Mouse (Mus musculus) heart, embryonic 15.5 days (tissue): ENCODE data around the gene Tmem186. TPM values are rescaled to one million over a fixed set of nuclear protein-coding genes. Genes with fewer than 3 reads are reported as not detected.

Source experiments
- ATAC-seq: fragments of 200-750 bp; cut with Nextera tagmentation; replicated peaks from 2 replicates; pipeline ENCODE4 v1.8.0; 2017; ENCODE audit warnings: low read depth, moderate TSS enrichment; ENCODE audit not compliant: insufficient number of reproducible peaks, insufficient read depth, low FRiP score
- H3K27ac ChIP-seq: fragments of 300-500 bp; sonication (generic); 2 replicates; pipeline ENCODE4 v1.5.1; 2015; ENCODE audit warnings: mild to moderate bottlenecking, inconsistent platforms
- H3K27me3 ChIP-seq: fragments of 300-500 bp; sonication (generic); 2 replicates; pipeline ENCODE4 v1.6.1; 2015; ENCODE audit warnings: inconsistent platforms
- H3K36me3 ChIP-seq: fragments of 300-500 bp; sonication (generic); 2 replicates; pipeline ENCODE4 v1.6.1; 2015; ENCODE audit warnings: mild to moderate bottlenecking, inconsistent platforms
- H3K4me1 ChIP-seq: fragments of 300-500 bp; sonication (generic); replicated peaks from 2 replicates; pipeline ENCODE4 v1.6.1; 2015; ENCODE audit warnings: inconsistent platforms
- H3K4me2 ChIP-seq: fragments of 300-500 bp; sonication (generic); 2 replicates; pipeline ENCODE4 v1.6.1; 2015; ENCODE audit warnings: inconsistent platforms, mild to moderate bottlenecking, moderate library complexity
- H3K4me3 ChIP-seq: fragments of 300-500 bp; sonication (generic); 2 replicates; pipeline ENCODE4 v1.5.1; 2015; ENCODE audit warnings: mild to moderate bottlenecking, inconsistent platforms
- H3K9ac ChIP-seq: fragments of 300-500 bp; sonication (generic); 2 replicates; pipeline ENCODE4 v1.6.1; 2015; ENCODE audit warnings: mild to moderate bottlenecking, inconsistent platforms
- H3K9me3 ChIP-seq: fragments of 300-500 bp; sonication (generic); replicated peaks from 2 replicates; pipeline ENCODE4 v1.6.1; 2016; ENCODE audit warnings: inconsistent platforms
- WGBS: fragments of 180-500 bp; shearing (Covaris S2); methylation state at CpG from one replicate; pipeline ENCODE4 v1.1.7; 2015; ENCODE audit warnings: mixed read lengths; 5-methylcytosine and 5-hydroxymethylcytosine counted together
- microRNA-seq: library from miRNA; unstranded; fragments of <30 nt; microRNA quantifications from one replicate; pipeline ENCODE4, GENCODE M21; 2016
- polyA plus RNA-seq: library from polyadenylated mRNA; unstranded; fragments of >200 nt; fragmentation: Nextera tagmentation; extraction: Ambion mirVana; gene quantifications from 2 replicates; pipeline ENCODE4 v1.2.1, GENCODE M21; 2015

Gene Tmem186
- polyA plus RNA-seq, 1 experiment from 2014 or later, result 14.9 TPM

DNA sequence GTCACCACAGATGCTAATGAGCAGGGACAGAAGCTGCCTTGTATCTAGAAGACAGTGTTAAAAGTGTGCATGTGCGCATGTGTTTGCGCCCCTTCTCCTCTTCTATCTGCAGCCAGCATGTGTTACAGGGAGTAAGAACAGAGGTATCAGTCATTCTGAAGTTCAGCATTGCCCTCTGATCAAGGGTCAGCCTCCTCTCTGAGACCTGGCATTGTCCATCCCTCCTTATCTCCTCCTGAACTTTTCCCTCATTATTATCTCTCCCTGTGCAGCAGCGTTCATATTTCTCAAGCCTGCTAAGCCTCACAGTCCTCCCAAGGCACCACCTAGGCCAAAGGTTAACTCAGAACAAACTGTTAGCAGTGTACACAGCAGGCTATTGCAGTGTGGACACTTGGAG is 33.7 kb downstream of the Tmem186 start:
- no peaks in the 10 kb centered on the region for H3K9me3 ChIP-seq
- ATAC-seq, result no peak
- H3K4me1 ChIP-seq, result no peaks in the 10 kb centered on the region
- no peak overlapping the region for H3K27ac ChIP-seq
- no peaks in the 10 kb centered on the region for H3K27me3 ChIP-seq
- no peak overlapping the region for H3K4me3 ChIP-seq
- peaks cover 8% of the 10 kb centered on the region; the same call in 1 of the 2 replicates for H3K36me3 ChIP-seq
- WGBS, result 57% methylated on average over 3 of the region's 3 CpGs
- no peak overlapping the region for H3K9ac ChIP-seq
- no peak overlapping the region for H3K4me2 ChIP-seq

DNA sequence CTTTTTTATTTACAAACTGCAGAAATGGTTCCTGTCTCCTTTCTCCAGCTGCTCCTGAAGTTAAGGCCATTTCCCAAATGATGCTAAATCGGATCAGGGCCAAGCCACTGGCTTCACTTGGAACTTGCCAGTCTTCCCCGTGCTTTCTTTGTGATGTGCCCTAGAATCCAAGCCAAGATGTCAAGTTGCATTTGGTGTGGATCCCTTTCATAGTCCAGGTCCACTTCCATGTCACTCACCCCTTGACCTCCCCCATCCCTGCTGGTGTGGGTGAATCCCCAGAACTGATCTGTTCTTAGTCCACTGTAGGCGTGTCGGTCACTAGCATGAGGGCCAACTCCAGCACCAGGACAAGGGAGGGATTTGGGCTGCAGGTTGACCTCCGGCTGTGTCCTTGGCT is 40.0 kb downstream of the Tmem186 start:
- Histone ChIP-seq H3K9ac (no peak overlapping the region), H3K27me3 (no peaks in the 10 kb centered on the region), H3K9me3 (no peaks in the 10 kb centered on the region), H3K27ac (no peak overlapping the region), H3K4me1 (no peaks in the 10 kb centered on the region), H3K4me3 (no peak overlapping the region), H3K36me3 (peaks cover 5% of the 10 kb centered on the region; the same call in 1 of the 2 replicates), H3K4me2 (no peak overlapping the region)
- 82% methylated on average over 5 of the region's 5 CpGs for WGBS
- no peak for ATAC-seq

DNA sequence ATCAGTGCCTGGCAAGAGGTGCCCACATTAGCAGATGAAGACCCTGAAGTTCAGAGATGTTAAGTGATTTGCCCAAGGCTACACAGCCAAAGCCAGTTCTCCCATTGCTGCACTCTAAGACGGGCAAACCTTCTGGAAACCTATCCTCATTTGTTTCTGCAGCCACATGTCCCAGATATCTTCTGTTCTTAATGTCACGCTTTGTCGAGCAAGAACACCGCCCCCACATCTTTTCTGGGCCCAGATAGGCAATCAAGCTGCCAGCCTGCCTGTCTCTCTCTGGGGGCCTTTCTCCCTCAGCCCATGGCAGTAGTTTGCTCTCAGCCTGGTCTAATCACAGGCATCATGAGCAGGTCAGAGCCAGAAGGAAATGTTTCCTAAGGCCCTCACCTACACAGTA is 41.2 kb downstream of the Tmem186 start:
- WGBS, result 54% methylated on average over 4 of the region's 4 CpGs
- Histone ChIP-seq H3K4me2 (no peak overlapping the region), H3K4me3 (no peak overlapping the region), H3K9ac (no peak overlapping the region), H3K9me3 (no peaks in the 10 kb centered on the region), H3K27me3 (no peaks in the 10 kb centered on the region), H3K36me3 (no peaks in the 10 kb centered on the region), H3K4me1 (no peaks in the 10 kb centered on the region), H3K27ac (no peak overlapping the region)
- no peak for ATAC-seq

DNA sequence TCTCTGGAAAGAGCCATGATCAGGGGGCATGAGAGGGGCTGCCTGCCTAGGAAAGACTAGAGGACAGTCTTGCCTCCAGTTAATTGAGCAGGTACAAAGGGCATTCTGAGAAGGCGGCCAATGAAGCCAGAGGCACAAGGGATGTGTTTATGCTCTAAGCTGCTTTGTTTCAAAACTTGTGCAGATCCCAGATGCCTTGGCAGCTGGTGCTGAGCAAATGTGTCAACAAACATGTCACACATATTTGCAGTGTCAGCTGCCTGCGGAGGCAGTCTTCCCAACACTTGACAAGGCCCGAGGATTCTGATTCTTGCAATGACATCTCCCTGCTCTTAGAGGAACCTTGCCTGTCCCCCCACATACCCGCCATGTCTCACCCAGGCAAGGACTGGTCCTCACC is 42.1 kb downstream of the Tmem186 start:
- no peak overlapping the region for H3K4me3 ChIP-seq
- H3K27ac ChIP-seq, result no peak overlapping the region
- no peak overlapping the region for H3K9ac ChIP-seq
- WGBS, result 56% methylated on average over 4 of the region's 4 CpGs
- H3K36me3 ChIP-seq, result no peaks in the 10 kb centered on the region
- no peak overlapping the region for H3K4me2 ChIP-seq
- no peak for ATAC-seq
- no peaks in the 10 kb centered on the region for H3K27me3 ChIP-seq
- H3K9me3 ChIP-seq, result no peaks in the 10 kb centered on the region
- no peaks in the 10 kb centered on the region for H3K4me1 ChIP-seq

DNA sequence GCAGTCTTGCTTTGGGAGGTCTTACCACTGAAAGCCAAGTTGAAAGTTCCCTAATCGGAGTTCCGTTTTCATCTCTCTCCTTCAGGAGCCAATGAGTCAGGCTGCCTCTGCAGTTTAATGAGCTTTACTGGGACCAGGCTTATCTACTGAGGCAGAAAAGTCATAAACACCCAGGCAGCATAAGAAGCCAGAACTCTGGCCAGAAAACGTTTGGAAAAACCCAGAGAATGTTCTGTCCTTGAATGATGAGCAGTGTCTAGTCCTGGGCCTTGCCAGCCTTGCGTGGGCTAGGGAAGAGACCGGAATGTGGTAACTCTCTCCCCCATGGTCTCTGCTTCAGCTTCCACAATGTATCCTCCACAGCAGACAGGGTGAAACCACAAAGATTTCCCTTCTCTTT is 52.5 kb downstream of the Tmem186 start:
- Histone ChIP-seq H3K27me3 (no peaks in the 10 kb centered on the region), H3K4me2 (no peak overlapping the region), H3K9me3 (no peaks in the 10 kb centered on the region), H3K4me3 (no peak overlapping the region), H3K9ac (no peak overlapping the region), H3K4me1 (no peaks in the 10 kb centered on the region), H3K27ac (no peak overlapping the region), H3K36me3 (peaks cover 20% of the 10 kb centered on the region)
- no peak for ATAC-seq
- WGBS, result 74% methylated on average over 5 of the region's 5 CpGs

DNA sequence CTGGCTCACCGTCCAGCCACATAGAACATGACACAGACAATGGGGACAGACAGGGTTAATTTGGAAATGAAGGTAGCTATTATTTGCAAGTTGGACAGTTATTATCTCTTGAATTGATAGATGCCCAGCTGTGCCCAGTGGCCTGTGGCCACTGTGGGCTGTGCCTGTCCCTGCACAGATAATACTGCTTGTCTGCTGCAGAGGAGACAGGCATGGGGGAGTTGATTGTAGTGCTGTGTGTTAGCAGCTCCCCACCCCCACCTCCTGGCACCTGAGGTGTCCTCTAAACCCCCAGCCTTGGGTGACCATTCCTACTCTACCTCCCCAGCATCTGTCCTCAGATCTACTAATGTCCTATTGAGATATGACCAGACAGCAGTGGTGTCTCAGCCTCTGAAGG is 53.3 kb downstream of the Tmem186 start:
- H3K4me2 ChIP-seq, result no peak overlapping the region
- H3K4me3 ChIP-seq, result no peak overlapping the region
- 81% methylated on average over 1 of the region's 1 CpGs for WGBS
- H3K9me3 ChIP-seq, result no peaks in the 10 kb centered on the region
- peaks cover 14% of the 10 kb centered on the region for H3K36me3 ChIP-seq
- no peaks in the 10 kb centered on the region for H3K4me1 ChIP-seq
- no peak overlapping the region for H3K27ac ChIP-seq
- H3K9ac ChIP-seq, result no peak overlapping the region
- no peak for ATAC-seq
- H3K27me3 ChIP-seq, result no peaks in the 10 kb centered on the region

Small RNA genes within 50 kb of the gene (microRNA-seq; reads per million reads assigned to microRNA genes)
- not detected for gene Gm22137

Other genes with a start within 250 kb of the Tmem186 start
- gene Tmem114, start 212.6 kb downstream of the Tmem186 start, polyA plus RNA-seq, result not detected in 2 replicates
- gene Mettl22, start 166.9 kb downstream of the Tmem186 start, polyA plus RNA-seq, result 37.9 TPM in 2 replicates
- 25.7 and 33.8 TPM in 2 replicates for gene Abat, start 124.3 kb downstream of the Tmem186 start, polyA plus RNA-seq
- gene Pmm2, start within 50 bp of the Tmem186 start, polyA plus RNA-seq, result 34.9 and 39.1 TPM in 2 replicates
- gene Carhsp1, start 34.4 kb upstream of the Tmem186 start, polyA plus RNA-seq, result 71.1 and 82.7 TPM in 2 replicates
- not detected in 2 replicates for gene Gm5767, start 43.1 kb upstream of the Tmem186 start, polyA plus RNA-seq
- 12.5 and 15.6 TPM in 2 replicates for gene Usp7, start 154.6 kb upstream of the Tmem186 start, polyA plus RNA-seq
- 16.3 and 17.9 TPM in 2 replicates for gene 1810013L24Rik, start 192.4 kb upstream of the Tmem186 start, polyA plus RNA-seq